Mouse (Mus musculus) heart, postnatal 0 days (tissue): ENCODE results near the gene Bicral. TPM values are rescaled to one million over a fixed set of nuclear protein-coding genes. Genes with fewer than 3 reads are reported as not detected.
"Not testable (repeated sequence)": the region's sequence is repeated elsewhere in the genome, so short reads cannot be mapped to it uniquely, and the experiment has no call there.

Experiments used
- ATAC-seq: fragments of 200-750 bp; cut with Nextera tagmentation; 2 replicates; pipeline ENCODE4 v1.8.0; 2017; ENCODE audit warnings: low read depth, moderate number of reproducible peaks, moderate library complexity; ENCODE audit not compliant: insufficient read depth
- DNase-seq: peaks from one replicate; pipeline ENCODE4 v3.0.0-alpha.2; 2016; ENCODE audit warnings: low spot score
- H3K27ac ChIP-seq: fragments of 300-500 bp; sonication (generic); 2 replicates; pipeline ENCODE4 v1.5.1; 2014; ENCODE audit warnings: low read depth, mild to moderate bottlenecking
- H3K27me3 ChIP-seq: fragments of 300-500 bp; sonication (generic); 2 replicates; pipeline ENCODE4 v1.6.1; 2014; ENCODE audit warnings: low read length, mixed read lengths; ENCODE audit not compliant: control insufficient read depth, insufficient read depth
- H3K36me3 ChIP-seq: fragments of 300-500 bp; sonication (generic); replicated peaks from 2 replicates; pipeline ENCODE4 v1.6.1; 2014; ENCODE audit warnings: low read length, mixed read lengths; ENCODE audit not compliant: control insufficient read depth, insufficient read depth
- H3K4me1 ChIP-seq: fragments of 300-500 bp; sonication (generic); 2 replicates; pipeline ENCODE4 v1.6.1; 2014; ENCODE audit warnings: antibody characterized with exemption; ENCODE audit not compliant: control insufficient read depth, insufficient read depth
- H3K4me2 ChIP-seq: fragments of 300-500 bp; sonication (generic); 2 replicates; pipeline ENCODE4 v1.6.1; 2014; ENCODE audit warnings: low read depth, mild to moderate bottlenecking, low read length, moderate library complexity
- H3K4me3 ChIP-seq: fragments of 300-500 bp; sonication (generic); 2 replicates; pipeline ENCODE4 v1.5.1; 2014; ENCODE audit warnings: low read depth, low read length
- H3K9ac ChIP-seq: fragments of 300-500 bp; sonication (generic); replicated peaks from 2 replicates; pipeline ENCODE4 v1.6.1; 2014; ENCODE audit warnings: low read depth, low read length, mixed read lengths
- H3K9me3 ChIP-seq: fragments of 300-500 bp; sonication (generic); replicated peaks from 2 replicates; pipeline ENCODE4 v1.6.1; 2016; ENCODE audit warnings: low read length; ENCODE audit not compliant: control insufficient read depth
- CTCF ChIP-seq: IDR thresholded peaks from 2 replicates; pipeline ENCODE4 v1.5.1; 2016; ENCODE audit warnings: antibody characterized with exemption, control low read depth, low read depth
- EP300 ChIP-seq: IDR thresholded peaks from 2 replicates; pipeline ENCODE4 v1.6.1; 2016; ENCODE audit warnings: antibody characterized with exemption, low read depth
- WGBS: fragments of 180-500 bp; shearing (Covaris S2); extraction: QIAGEN DNeasy Blood & Tissue Kit; methylation state at CpG from one replicate; pipeline ENCODE4 v1.1.7; 2014; 5-methylcytosine and 5-hydroxymethylcytosine counted together
- polyA plus RNA-seq: library from polyadenylated mRNA; unstranded; fragments of >200 nt; fragmentation: Nextera tagmentation; extraction: Ambion mirVana; gene quantifications from 2 replicates; pipeline ENCODE4 v1.2.1, GENCODE M21; 2015
- total RNA-seq: library from RNA; depleted of rRNA; stranded (reverse); fragments of >200 nt; gene quantifications from 2 replicates; pipeline ENCODE4 v1.2.3, GENCODE M21; 2014; ENCODE audit warnings: low replicate concordance

The Bicral gene
- total and polyA plus RNA-seq, 2 experiments from 2014 or later = 1.8 to 3.6 TPM

GRCm38 (mm10) chr17:46847206-46847605 is 11.1 kb downstream of the Bicral start:
- TF ChIP-seq CTCF (no peak), EP300 (no peak)
- ATAC-seq = no peak

GRCm38 (mm10) chr17:46846573-46846972 is 11.7 kb downstream of the Bicral start:
- not testable (repeated sequence) for H3K27me3 ChIP-seq, DNase-seq, H3K27ac ChIP-seq, H3K9me3 ChIP-seq, H3K4me2 ChIP-seq, H3K4me3 ChIP-seq, H3K36me3 ChIP-seq, ATAC-seq, H3K4me1 ChIP-seq, H3K9ac ChIP-seq
- 94% methylated on average over 18 of the region's 18 CpGs for WGBS

More at GRCm38 (mm10) chr17:46847206-46847605, 11.1 kb downstream of the Bicral start:
- H3K4me1 ChIP-seq = no peaks in the 10 kb centered on the region
- H3K4me3 ChIP-seq = no peak overlapping the region
- no peaks in the 10 kb centered on the region for H3K9me3 ChIP-seq
- H3K36me3 ChIP-seq = no peaks in the 10 kb centered on the region
- no peak overlapping the region for H3K4me2 ChIP-seq
- no peak overlapping the region for H3K27ac ChIP-seq
- no peak overlapping the region for H3K9ac ChIP-seq
- 92% methylated on average over 7 of the region's 7 CpGs for WGBS
- DNase-seq = no peak
- no peaks in the 10 kb centered on the region for H3K27me3 ChIP-seq

- Histone ChIP-seq H3K27ac (no peak overlapping the region), H3K9ac (no peak overlapping the region), H3K9me3 (no peaks in the 10 kb centered on the region), H3K27me3 (no peaks in the 10 kb centered on the region), H3K36me3 (0 out of 2 replicates have a peak, but pooled peaks cover 3% of the 10 kb centered on the region), H3K4me3 (no peak overlapping the region), H3K4me1 (no peaks in the 10 kb centered on the region), H3K4me2 (no peak overlapping the region)
- WGBS = 64% methylated on average over 12 of the region's 12 CpGs
- no peak for TF ChIP-seq EP300
- no peak for TF ChIP-seq CTCF
- DNase-seq (no peak), ATAC-seq (no peak)
These were observed 13.0 kb downstream of the Bicral start for GRCm38 (mm10) chr17:46845262-46845661.

- DNase-seq (no peak), ATAC-seq (no peak)
- Histone ChIP-seq H3K9ac (no peak overlapping the region), H3K36me3 (peaks cover 4% of the 10 kb centered on the region; the same call in 1 of the 2 replicates), H3K9me3 (no peaks in the 10 kb centered on the region), H3K4me1 (no peaks in the 10 kb centered on the region), H3K27me3 (no peaks in the 10 kb centered on the region), H3K4me2 (no peak overlapping the region), H3K27ac (no peak overlapping the region), H3K4me3 (no peak overlapping the region)
- TF ChIP-seq CTCF (no peak), EP300 (no peak)
- 63% methylated on average over 10 of the region's 10 CpGs for WGBS
These were observed 13.5 kb downstream of the Bicral start for GRCm38 (mm10) chr17:46844811-46845210.

- TF ChIP-seq CTCF = no peak
- no peak for TF ChIP-seq EP300
- H3K27me3 ChIP-seq = no peaks in the 10 kb centered on the region
- no peak overlapping the region for H3K4me3 ChIP-seq
- H3K36me3 ChIP-seq = peaks cover 4% of the 10 kb centered on the region; the same call in 1 of the 2 replicates
- no peaks in the 10 kb centered on the region for H3K4me1 ChIP-seq
- ATAC-seq (no peak), DNase-seq (no peak)
- no peak overlapping the region for H3K9ac ChIP-seq
- H3K27ac ChIP-seq = no peak overlapping the region
- H3K4me2 ChIP-seq = no peak overlapping the region
- no peaks in the 10 kb centered on the region for H3K9me3 ChIP-seq
- 83% methylated on average over 7 of the region's 7 CpGs for WGBS
These were observed 14.6 kb downstream of the Bicral start for GRCm38 (mm10) chr17:46843716-46844115.

GRCm38 (mm10) chr17:46843022-46843421 is 15.3 kb downstream of the Bicral start:
- ATAC-seq (peak; percentile 42; the same call in 1 of the 2 replicates), DNase-seq (peak; percentile 36)
- Histone ChIP-seq H3K36me3 (peaks cover 4% of the 10 kb centered on the region; the same call in 1 of the 2 replicates), H3K9me3 (no peaks in the 10 kb centered on the region), H3K27me3 (no peaks in the 10 kb centered on the region), H3K4me3 (no peak overlapping the region), H3K4me2 (no peak overlapping the region), H3K27ac (no peak overlapping the region), H3K4me1 (no peaks in the 10 kb centered on the region), H3K9ac (no peak overlapping the region)
- TF ChIP-seq CTCF = no peak
- TF ChIP-seq EP300 = no peak
- WGBS = 48% methylated on average over 2 of the region's 2 CpGs
